Mouse (Mus musculus) erythroblast, adult 5-6 weeks (primary cell): ENCODE data around the gene Rxfp3. TPM values are rescaled to one million over a fixed set of nuclear protein-coding genes. Genes with fewer than 3 reads are reported as not detected.
"Not testable (repeated sequence)": the region's sequence is repeated elsewhere in the genome, so short reads cannot be mapped to it uniquely, and the experiment has no call there.

Experiments used
- ATAC-seq: replicated peaks from 2 replicates; pipeline ENCODE4 v1.8.0; 2016; ENCODE audit warnings: moderate number of reproducible peaks, mild to moderate bottlenecking, moderate TSS enrichment, inconsistent platforms; ENCODE audit not compliant: poor library complexity, low FRiP score, severe bottlenecking
- total RNA-seq, 2 experiments: library from RNA; stranded (forward) in 1 of 2; stranded (reverse) in 1 of 2; fragments of 150-400 nt in 1 of 2; fragments of 200-764, 138-1000 nt in 1 of 2; gene quantifications; 2 replicates each; pipeline versions ENCODE4 v1.2.3 to v1.2.4; 2015 to 2017; ENCODE audit warnings: low replicate concordance in 2 of 2

Rxfp3 gene
- total RNA-seq, 2 experiments from 2014 or later = not detected

GRCm38 (mm10) chr15:11036535-11037375 is 1.0 kb downstream of the Rxfp3 start:
- ATAC-seq = no peak

GRCm38 (mm10) chr15:11035947-11036474 is 1.8 kb downstream of the Rxfp3 start:
- ATAC-seq = no peak

- no peak for ATAC-seq
Measured at GRCm38 (mm10) chr15:11030188-11030587, 7.6 kb downstream of the Rxfp3 start.

- ATAC-seq = no peak
Measured at GRCm38 (mm10) chr15:11026801-11027561, 10.8 kb downstream of the Rxfp3 start.

GRCm38 (mm10) chr15:11014931-11015330 is 22.9 kb downstream of the Rxfp3 start:
- ATAC-seq = no peak

GRCm38 (mm10) chr15:11010976-11011548 is 26.7 kb downstream of the Rxfp3 start:
- no peak for ATAC-seq

- ATAC-seq = no peak
Measured at GRCm38 (mm10) chr15:11008756-11009155, 29.0 kb downstream of the Rxfp3 start.

- ATAC-seq = no peak
Measured at GRCm38 (mm10) chr15:11004646-11005045, 33.1 kb downstream of the Rxfp3 start.

- ATAC-seq = no peak
Measured at GRCm38 (mm10) chr15:11003791-11004190, 34.0 kb downstream of the Rxfp3 start.

GRCm38 (mm10) chr15:11000421-11000820 is 37.4 kb downstream of the Rxfp3 start, which contains the start of gene Slc45a2:
Slc45a2 (plus strand) TSS chr15:11000721.
- ATAC-seq = no peak

- ATAC-seq = no peak
Measured at GRCm38 (mm10) chr15:10999832-11000231, 38.0 kb downstream of the Rxfp3 start.

GRCm38 (mm10) chr15:10991566-10991965 is 46.2 kb downstream of the Rxfp3 start:
- no peak for ATAC-seq

GRCm38 (mm10) chr15:10990411-10990810 is 47.4 kb downstream of the Rxfp3 start:
- ATAC-seq = no peak

GRCm38 (mm10) chr15:10986477-10986876 is 51.3 kb downstream of the Rxfp3 start:
- not testable (repeated sequence) for ATAC-seq

GRCm38 (mm10) chr15:10985756-10986155 is 52.0 kb downstream of the Rxfp3 start:
- no peak for ATAC-seq

Other genes with a start within 250 kb of the Rxfp3 start
- gene C1qtnf3, start 85.7 kb downstream of the Rxfp3 start, total RNA-seq (2015; ENCODE audit: low replicate concordance) = not detected in 2 replicates
- gene C1qtnf3, start 85.7 kb downstream of the Rxfp3 start, total RNA-seq (2017; ENCODE audit: low replicate concordance) = not detected in 2 replicates
- gene Amacr, start 56.2 kb downstream of the Rxfp3 start, total RNA-seq (2015; ENCODE audit: low replicate concordance) = 1.0 TPM in 1 of 2 replicates, not detected in the other
- gene Amacr, start 56.2 kb downstream of the Rxfp3 start, total RNA-seq (2017; ENCODE audit: low replicate concordance) = not detected in 2 replicates
- not detected in 2 replicates for gene Slc45a2, start 37.3 kb downstream of the Rxfp3 start, total RNA-seq (2015; ENCODE audit: low replicate concordance)
- gene Slc45a2, start 37.3 kb downstream of the Rxfp3 start, total RNA-seq (2017; ENCODE audit: low replicate concordance) = not detected in 2 replicates
- gene Adamts12, start 26.8 kb upstream of the Rxfp3 start, total RNA-seq (2015; ENCODE audit: low replicate concordance) = not detected in 2 replicates
- 0.70 TPM in 1 of 2 replicates, not detected in the other for gene Adamts12, start 26.8 kb upstream of the Rxfp3 start, total RNA-seq (2017; ENCODE audit: low replicate concordance)